Mouse (Mus musculus): ENCODE results near the gene Pde1a.

DNA sequence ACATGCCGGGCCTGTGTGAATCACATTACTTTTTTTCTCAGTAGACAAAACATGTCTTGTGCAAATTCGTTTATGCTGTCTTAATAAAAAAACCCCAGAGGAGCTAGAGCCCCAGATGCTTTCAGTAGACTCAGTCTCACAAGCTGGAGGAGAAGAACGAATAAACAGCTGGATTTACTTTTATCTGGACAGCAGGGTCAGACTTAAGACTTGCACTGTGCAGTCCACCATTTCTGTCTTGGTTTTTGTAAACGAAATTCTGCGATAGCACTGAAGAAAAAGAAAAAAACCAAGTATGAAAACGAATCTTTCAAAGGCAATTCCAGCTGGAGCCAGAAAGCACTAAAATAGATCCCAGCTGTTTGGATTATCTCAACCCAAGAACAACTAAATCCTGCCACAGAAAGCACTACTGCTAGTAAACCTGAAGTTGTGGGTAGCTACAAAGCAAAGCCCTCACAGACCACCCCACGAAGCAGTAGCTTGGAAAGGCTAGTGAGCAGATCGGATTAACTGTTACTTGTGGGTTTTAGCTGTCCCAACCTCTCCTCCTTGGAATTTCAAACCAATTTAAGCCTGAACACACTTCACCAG lies 343.6 kb downstream of the Pde1a start:
- no peak for TF ChIP-seq GATA1 (IDR thresholded peaks at IDR 0.05; ENCODE audit: borderline replicate concordance, low read length)
- TF ChIP-seq FLI1 (IDR thresholded peaks at IDR 0.05; ENCODE audit: low read length) = no peak
